Mouse (Mus musculus): Measurements from ENCODE around the gene Ncbp1. TPM values are rescaled to one million over a fixed set of nuclear protein-coding genes. Genes with fewer than 3 reads are reported as not detected.

Gene Ncbp1
- 32.0 and 36.0 TPM in 2 replicates for polyA plus RNA-seq (2012; rRNA removed)

- DNase-seq (ENCODE audit: low read depth): peak; percentile 51
These were observed at the start of gene Ncbp1, which contains the start of gene Tstd2 for GRCm38 (mm10) chr4:46138287-46139222. Gene Ncbp1, plus strand, starts transcription at chr4:46138613. Gene Tstd2, minus strand, starts transcription at chr4:46138694.

- no peak for DNase-seq (ENCODE audit: low read depth)
These were observed 48.8 kb upstream of the Ncbp1 start for GRCm38 (mm10) chr4:46089524-46090125.

DNA sequence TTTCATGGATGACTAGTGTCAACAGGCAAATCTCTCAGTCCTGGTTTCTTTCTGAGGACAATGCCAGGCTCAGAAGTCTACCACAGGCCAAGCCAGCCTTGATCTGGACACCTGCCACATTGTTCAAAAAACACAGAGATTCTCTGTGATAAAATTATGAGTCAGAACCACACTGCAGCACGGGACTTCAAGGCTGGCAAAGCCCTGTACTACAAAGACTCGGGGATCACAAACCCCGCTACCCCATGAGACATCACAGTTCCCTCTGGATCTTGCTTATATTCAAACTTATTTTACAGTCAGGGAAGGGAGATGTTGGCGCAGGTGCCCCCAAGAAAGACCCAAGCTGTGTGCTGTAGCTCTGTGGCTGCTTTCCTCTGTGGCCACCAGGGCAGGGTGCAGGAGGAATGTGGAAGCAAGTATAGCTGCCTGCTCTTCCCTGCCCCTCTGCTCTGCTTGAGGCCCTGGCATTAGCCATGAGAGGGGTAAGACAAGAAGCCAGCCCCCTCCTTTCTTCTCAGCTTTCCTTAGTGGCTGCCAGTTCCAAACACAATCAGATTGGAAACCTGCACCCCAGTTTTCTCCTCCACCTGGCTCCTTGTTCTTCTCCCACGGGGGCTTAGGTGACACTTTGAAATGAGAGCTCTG is 45.9 kb upstream of the Ncbp1 start:
- DNase-seq (ENCODE audit: low read depth): no peak

- no peak for DNase-seq (ENCODE audit: low read depth)
These were observed 43.2 kb upstream of the Ncbp1 start for GRCm38 (mm10) chr4:46094916-46095825.

- no peak for DNase-seq (ENCODE audit: low read depth)
These were observed 42.6 kb upstream of the Ncbp1 start for GRCm38 (mm10) chr4:46095826-46096159.

- DNase-seq (ENCODE audit: low read depth): no peak
These were observed 41.9 kb upstream of the Ncbp1 start for GRCm38 (mm10) chr4:46096546-46096945.

- DNase-seq (ENCODE audit: low read depth): no peak
These were observed 40.8 kb upstream of the Ncbp1 start for GRCm38 (mm10) chr4:46097591-46097990.

- DNase-seq (ENCODE audit: low read depth): no peak
These were observed 39.3 kb upstream of the Ncbp1 start for GRCm38 (mm10) chr4:46099132-46099531.

DNA sequence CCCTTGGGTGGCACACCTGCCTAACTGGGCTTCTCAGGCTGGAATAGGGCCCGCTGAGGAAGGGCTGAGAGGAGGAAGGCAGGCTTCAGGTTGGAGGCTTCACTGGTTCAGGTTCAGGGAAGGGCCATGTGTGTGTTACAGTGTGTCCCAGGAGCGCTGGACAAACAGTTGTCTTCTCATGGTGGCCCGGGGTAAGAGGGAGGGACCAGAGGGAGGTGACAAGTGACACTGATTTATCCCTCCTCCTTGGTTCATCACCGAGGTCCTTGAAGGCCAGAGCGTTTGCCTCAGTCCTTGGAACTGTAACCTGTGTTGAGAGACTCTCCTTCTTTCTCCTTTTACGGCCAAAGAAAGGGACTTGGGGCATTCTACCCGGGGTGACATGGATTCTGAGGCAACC is 37.9 kb upstream of the Ncbp1 start:
- DNase-seq (ENCODE audit: low read depth): no peak

DNA sequence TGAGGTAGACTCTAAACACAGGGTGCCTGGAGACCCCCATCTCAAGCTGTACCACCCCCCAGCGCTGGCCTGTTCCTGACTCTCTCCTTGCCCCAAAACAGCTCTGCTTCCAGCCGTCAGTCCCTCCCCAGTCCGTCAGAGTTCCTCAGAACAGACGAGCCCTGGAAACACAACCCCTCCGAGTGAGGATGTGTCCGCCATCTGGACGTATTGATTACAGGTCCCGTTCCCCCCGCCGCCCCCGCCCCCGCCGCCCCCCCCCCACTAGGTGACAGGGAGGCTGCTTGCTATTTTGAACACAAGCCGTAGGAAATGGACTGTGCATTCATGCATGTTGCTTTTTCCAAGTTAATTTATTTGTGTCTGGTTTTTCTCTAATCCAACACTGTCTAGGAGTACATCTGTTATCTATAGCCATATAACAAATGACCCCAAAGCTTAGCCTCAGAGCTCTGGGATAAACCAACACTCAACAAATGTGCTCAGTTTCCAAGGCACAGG is 37.2 kb upstream of the Ncbp1 start:
- DNase-seq (ENCODE audit: low read depth): no peak

DNA sequence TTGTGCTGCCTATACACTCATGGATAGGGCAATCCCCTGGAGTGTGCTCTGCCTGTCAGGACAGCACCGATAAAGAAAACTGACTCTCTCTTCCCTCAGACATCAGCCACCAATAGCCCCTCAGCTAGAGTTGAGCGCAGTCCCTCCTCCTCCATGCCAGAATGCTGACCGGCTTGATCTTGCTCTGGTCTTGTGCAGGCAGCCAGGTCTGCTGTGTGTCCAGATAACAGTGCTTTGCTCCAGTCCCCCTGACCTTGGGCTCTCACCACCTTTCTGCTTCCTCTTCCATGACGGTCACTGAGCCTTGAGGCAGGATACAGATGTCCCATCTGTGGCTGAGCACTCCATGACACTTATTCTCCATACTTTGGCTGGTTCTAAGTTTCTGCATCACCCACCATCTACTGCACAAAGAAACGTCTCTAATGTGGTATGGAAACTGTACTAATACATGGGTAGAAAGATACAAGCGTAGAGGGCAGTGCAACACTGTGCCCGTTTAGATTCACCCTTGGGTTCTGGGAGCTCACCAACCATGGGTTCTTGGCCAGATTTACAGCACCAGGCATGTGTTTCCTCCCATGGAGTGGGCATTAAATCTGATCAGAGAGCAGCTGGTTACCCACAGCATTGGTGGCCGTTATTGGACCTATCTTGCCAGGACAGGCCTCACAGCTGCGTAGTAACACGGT is 36.2 kb upstream of the Ncbp1 start:
- DNase-seq (ENCODE audit: low read depth): no peak

GRCm38 (mm10) chr4:46110084-46110483 is 28.3 kb upstream of the Ncbp1 start:
- no peak for DNase-seq (ENCODE audit: low read depth)

DNA sequence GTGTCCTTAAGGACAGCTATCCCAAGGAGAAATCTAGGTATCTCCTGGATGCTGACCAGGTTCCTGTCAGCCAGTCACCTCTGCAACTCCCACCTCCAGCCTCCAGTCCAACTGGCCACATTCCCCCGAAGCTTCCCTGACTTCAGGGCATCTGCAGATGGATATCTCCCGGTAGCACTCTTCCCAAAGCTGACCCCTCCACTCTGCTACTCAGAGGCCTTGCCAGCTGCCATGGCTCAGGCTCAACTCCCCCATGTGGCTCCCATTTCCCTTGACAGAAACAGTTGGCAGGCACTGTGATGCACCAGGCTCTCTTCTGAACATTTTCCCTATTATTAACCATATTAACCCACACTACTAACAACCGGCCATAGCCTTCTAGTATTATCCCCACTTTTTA is 27.1 kb upstream of the Ncbp1 start:
- no peak for DNase-seq (ENCODE audit: low read depth)

- DNase-seq (ENCODE audit: low read depth): no peak
These were observed 23.1 kb upstream of the Ncbp1 start for GRCm38 (mm10) chr4:46115308-46115707.

DNA sequence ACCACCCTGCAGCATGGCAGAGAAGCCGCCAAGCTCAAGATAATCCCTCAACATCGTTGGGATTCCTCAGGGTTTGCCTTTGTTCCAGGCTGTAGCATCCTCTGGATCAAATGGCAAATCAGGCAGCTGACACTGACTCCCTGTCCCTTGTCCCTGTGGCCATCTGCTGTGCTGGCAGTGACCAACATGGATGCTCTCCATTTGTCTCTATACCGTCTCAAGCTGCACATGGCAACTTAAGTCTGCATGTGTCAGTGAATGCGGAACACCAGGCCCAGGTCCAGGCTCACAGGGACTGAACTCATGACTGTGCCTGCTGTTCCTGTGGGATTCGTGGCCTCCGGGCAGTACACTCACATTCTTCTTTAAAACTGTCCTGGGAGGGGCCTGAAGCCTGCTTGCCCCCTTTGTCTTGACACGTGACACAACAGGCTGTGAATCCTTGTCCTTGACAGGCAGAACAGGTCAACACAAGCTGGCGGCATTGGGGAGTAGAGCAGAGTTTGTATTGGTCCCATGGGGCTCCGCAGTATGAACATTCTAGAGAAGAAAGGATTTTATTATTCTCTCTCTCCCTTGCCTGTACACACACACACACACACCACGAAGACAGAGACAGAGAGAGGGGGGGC is 21.8 kb upstream of the Ncbp1 start:
- no peak for DNase-seq (ENCODE audit: low read depth)

- no peak for DNase-seq (ENCODE audit: low read depth)
These were observed 20.9 kb upstream of the Ncbp1 start for GRCm38 (mm10) chr4:46117536-46117935.

DNA sequence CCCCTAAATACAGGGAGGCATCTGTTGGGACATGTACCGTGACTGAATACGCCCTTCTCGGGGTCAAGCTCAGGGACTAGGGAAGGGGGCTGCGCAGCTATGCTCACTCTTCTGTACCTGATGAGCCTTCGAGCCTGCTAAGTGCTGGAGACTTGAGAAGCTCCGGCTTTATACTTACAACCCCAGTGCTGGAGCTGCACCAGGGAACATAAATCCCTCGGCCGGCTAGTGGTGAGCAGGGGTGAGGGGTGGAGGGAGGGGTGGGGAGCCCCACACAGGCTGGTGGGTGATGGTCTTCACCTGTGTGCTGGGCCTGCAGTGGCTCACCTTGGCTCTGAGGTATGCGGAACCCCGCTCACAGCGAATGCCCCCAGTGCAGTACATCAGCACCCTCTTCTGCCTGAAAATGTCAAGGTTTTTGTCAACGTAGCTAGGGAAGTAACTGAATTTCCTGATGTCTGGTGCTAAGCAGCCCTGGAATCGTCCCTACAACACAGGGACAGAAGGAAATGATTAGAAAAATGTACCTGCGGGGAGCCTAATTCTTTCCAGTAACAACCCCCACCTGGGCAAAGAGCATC is 18.8 kb upstream of the Ncbp1 start:
- DNase-seq (ENCODE audit: low read depth): no peak

DNA sequence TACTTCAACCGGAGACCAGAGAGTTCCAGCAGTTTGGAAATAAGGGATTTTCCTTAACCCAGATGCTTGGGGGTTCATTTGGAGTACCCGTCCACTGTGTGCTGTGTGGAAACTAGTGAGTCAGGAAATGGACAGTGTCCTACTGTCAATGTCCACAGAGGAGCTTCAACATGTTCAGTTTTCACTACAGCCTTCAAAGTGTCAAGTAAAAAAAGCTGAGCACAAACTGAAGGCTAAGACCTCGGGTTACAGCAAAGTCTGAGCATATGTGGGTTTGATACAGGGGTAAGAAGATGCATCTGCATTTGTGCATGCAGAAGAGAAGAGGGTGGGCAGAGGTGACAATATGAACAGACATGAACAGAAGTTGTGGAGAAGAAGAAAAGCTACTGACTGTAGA is 17.6 kb upstream of the Ncbp1 start:
- no peak for DNase-seq (ENCODE audit: low read depth)

DNA sequence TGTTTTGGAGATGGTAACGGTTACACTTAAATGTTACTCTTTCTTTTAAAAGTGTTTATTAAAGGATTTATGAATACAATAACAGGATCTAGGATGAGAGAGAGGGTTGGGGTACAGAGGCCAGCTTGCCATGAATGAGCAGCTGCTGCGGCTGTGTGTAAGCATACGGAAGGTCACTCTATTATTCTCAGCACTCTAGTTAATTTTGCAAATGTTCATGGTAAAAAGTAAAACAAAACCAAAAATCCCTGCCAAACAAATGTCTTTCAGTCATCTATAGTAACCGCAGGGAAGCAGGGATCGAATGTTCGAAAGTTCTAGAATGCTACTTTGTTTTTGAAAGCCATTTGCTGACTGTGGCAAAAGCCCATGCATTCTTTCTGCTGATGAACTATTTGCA is 15.1 kb upstream of the Ncbp1 start:
- DNase-seq (ENCODE audit: low read depth): no peak

DNA sequence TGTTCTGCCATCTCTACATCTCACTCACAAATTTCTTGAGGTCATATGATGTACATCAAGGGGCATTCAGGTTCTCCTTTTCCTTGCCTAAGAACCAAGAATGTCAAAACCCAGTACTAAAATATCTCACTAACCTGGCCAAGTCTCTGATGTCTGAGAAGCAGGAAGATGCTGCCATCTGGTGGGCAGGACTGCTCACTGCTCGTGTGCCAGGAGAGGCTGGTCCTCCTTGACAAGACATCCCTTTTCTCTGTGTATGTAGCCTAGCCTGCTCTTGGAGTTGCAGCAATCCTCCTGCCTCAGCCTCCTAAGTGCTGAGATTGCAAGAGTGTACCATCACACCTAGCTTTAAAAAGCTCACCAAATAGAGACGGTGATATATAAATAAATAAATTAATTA is 11.9 kb upstream of the Ncbp1 start:
- no peak for DNase-seq (ENCODE audit: low read depth)
